Mouse (Mus musculus) natural killer cell, adult 2 months (primary cell): ENCODE measurements around the gene Smim20.

ENCODE experiments used
- DNase-seq, 2 experiments: peaks; one replicate each; pipeline ENCODE4 v3.0.0; 2022; ENCODE audit warnings: low spot score in 2 of 2

Smim20 gene

DNA sequence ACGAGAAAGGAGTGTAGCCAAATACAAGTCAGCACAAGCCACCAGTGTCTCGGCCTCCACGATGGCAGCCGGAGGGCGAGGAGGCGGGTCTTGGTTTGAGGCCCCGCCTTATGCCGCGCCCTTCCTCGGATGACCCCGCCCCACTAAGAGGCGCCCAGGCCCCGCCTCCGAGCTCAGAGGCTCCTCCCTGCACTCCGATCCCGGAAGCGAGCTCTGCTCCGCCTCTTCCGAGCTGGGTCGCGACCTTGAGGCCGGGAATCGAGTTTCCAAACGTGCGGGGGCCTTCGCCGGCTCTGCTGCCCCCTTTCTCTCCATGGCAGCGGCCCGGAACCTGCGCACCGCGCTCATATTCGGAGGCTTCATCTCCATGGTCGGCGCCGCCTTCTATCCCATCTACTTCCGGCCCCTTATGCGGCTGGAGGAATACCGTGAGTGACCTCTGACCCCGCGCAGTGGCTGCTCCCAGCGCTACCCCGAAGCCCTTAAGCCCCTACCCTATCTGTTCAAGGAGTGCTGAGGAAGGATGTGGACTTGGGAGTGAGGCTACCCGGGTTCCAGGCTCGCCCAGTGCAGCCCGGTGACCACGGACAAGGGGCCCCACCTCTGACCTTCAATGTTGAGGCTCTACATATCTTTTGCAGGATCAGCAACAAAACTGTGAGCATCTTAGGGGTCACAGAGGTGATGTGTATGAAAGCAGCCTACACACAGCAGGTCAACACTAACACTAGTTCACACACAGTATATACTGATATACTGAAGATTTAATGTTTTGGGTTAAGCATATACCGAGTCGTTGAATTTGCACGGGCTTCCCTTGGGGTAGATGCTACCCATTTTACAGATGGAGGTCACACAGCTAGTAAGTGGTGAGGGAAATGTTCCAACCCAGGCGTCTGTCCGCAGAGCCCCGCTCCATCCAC is at the start of gene Smim20:
Smim20 (plus strand) TSS at position 153 of the 923 bp plus-strand sequence.
- DNase-seq, result peak; percentile 84 to 91

DNA sequence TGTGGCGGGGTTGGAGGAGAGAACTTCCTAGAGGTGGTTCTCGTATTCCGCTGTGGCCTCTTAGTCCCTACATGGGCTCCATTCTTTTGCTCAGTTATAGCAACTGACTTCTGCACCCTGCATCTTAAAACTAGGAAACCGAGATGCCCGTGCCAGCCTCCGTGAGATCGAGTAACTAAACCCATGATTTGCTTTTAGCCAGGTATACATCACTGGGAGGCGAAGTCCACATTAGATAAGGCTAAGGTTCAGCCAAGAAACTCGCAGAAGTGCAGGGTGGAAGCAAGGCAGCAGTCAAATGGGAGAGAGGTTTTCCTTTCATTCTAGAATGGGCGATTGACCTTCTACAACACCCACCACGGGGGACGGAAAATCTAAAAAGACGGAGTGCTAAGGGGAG is 41.4 kb upstream of the Smim20 start:
- DNase-seq, result no peak

DNA sequence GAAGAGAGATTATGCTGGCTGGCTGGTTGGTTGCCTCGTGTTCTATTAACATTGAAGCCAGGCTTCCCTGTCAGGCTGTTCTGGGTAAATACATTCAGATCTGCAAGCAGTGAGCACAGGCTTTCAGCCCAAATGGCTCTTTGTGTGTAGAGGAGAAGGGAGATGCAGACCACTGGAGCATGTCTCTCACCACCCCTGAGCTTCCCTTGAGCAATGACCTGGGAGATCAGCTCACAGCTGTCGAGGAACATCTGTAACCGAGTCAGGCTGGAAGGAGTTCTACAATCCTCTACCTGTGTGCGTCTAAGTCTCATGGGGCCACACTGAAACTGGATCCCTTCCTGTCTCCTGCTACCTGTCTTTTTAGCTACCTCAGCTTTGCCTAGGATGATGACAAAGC is 36.3 kb upstream of the Smim20 start:
- DNase-seq, result no peak

DNA sequence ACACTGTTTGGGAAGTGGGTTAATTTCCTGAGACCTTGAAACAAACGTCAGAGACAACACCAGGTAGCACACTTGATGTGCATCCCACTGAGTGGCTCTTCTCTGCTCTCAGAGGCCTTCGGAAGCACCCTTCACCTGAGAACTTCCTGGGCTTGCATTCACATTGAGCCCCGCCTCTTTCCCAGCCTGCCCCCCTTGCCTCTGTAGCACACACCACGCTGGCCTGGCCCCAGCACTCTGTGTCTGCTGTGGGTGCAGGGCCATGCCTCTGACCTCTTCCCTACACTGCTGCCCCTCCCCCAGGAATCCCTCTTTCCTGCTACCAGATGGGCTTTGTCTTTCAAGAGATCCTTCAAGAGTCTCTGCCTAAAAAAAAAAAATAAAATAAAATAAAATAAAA is 31.3 kb upstream of the Smim20 start:
- DNase-seq, result no peak

DNA sequence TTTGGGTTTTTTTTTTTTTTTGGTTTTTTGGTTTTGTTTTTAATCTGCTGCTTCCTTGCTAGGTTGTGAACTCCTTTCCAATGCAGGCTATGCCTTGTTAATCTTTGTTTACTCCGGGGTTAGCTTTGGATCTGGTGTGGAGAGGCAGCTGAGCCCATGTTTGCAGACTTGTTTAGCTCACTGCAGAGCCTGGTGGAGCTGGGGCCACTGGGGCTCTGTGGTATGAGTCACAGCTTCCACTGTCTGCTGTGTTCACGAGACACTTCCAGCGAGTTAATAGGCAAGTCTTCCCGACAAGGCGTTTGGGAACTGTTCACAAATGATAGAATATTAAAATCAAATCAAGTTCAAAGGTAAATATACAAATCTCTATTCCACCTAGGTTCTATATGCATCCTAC is 30.7 kb upstream of the Smim20 start:
- no peak for DNase-seq

DNA sequence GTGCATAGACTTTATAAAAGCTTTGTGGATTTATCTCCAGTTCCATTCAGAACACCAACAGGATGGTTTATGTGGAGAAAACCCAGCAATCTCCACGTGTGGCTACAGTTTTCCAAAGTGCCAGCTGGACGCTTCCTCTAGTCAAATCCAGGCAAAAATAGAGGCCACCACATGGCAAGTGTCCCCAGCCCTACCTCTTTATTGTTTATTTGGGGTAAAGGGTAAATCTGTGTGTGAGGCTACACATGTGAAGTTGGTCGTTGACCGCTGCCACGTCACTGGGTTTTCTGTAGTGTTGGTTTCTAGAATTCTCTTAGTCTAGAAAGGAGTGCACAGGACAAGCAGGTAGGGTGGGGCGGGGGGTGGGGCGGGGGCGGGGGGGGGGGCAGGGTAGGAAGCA is 30.1 kb upstream of the Smim20 start:
- DNase-seq, result no peak

DNA sequence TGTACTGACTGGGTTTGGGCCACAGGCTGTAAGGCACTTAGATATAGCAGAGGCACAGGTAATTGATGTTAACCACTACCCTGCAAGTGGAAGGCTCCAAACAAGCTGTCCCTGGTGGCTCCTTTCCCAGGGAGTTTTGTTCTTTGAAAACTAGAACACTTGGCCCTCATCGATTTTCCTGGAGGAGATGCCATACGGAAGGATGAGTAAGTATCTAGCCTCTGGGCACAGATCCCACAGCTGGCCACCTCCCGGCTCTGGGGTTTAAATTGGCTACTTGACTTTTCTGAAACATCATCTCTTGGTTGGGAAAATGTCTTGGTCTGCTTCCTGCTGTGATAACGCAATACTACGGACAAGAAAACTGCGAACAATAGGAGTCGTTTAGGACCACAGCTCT is 28.1 kb upstream of the Smim20 start:
- no peak for DNase-seq

DNA sequence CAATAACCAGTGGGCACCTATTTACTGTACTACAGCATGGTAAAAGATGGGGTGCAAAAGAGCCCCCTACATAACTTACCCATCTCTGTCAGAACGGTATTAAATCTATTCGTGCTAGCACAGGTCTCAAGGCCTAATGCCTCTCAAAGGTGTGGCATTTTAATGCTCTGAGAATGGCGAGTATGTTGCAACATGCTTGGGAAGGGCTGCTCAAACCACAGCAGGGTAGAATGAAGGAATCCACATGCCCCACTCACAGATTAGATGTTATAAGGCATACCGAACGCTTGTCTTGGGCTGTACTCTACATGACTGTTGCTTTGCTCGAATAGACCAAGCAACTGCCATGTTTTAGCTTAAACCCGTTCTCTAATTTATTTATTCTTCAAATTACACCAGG is 27.7 kb upstream of the Smim20 start:
- no peak for DNase-seq

DNA sequence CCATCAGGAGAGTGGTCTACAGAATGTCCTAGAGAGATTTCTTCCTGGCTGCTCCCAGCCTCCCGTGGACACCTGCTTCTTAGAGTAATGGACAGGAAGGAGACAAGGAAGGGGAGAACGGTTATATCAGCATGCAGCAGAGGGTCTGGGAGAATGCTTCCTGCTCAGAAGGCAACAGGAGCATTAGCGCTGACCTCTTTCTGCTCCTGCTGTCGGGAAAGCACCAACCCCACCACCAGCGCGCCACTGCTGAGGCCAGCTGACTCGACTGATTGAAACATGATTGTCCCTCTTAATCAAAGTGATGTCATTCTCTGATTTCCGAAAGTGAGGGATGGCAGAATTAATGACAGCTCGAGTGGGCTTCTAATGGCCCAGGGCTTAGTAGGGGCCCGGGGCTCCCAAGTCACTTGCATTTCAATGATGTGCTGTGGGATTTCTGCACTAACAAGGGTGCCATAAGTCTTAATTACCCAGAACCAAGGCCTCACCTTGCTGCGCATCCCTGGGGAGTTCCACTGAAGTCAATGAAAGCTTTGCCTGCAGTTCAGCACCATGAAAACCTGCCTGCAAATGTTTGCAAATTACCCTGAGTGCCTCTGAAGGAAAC is 26.9 kb upstream of the Smim20 start:
- DNase-seq, result no peak

DNA sequence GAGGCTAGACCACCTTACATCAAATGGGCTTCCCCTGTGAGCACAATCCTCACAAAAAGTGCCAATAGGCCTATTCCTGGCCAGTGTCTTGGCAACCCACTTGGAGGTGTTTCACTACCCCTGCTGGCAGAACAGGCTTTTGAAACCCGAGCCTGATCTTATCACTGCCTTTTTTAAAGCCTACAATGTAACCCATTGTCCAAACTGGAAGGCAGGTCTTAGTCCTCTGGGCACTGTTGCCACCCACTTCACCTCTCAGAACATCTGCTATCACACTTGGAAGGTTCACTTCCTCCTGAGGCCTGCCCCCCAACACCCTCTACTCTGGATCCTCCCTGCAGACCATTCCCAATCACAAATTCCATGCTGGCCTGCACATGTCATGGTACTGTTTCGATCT is 25.8 kb upstream of the Smim20 start:
- no peak for DNase-seq

DNA sequence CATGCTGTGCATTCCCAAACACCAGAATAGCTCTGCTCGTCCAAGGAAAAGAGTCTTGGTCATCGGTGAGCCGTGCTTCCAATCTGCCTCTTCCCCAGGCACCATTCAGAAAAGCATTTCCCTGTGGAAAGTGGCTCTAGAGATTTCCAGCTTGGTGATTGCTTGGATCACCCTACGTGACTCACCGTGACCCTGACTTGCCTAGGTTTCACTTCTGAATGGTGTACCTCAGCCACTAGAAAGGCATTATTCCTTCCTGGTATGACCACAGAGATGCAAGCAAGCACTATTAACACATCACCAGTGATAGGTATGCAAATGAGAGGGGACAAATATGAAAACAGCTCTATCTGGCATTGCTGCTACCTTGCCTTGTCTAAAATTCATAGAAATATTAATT is 24.9 kb upstream of the Smim20 start:
- no peak for DNase-seq

DNA sequence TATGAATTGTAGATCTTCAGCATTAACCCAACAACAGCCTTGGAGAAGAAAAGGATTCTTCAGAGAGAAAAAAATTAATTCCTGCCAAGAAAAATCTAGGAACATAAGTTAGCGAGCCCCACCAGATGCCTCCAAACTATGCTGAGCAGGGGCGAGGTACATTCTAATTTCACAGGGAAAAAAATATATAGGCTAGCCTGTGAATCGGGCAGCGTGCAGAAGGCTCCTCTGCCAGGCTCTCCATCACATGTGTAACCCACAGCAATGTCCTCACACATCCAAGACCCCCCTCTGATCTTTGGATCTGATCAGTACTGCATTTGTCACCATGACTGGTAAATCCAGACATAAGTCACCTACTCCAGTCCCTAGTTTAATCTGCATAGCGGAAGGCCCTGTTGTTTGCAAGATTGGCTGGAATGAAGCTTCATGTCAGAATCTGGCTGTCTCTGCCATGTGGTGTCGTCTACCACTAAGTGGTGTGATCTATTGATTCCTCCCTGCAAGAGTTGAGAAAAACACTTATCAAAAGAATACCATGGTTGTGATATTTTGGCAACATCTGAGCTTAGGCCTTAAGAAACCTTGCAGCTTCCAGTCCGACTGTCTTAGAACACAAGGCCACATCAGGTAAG is 23.9 kb upstream of the Smim20 start:
- DNase-seq, result no peak

DNA sequence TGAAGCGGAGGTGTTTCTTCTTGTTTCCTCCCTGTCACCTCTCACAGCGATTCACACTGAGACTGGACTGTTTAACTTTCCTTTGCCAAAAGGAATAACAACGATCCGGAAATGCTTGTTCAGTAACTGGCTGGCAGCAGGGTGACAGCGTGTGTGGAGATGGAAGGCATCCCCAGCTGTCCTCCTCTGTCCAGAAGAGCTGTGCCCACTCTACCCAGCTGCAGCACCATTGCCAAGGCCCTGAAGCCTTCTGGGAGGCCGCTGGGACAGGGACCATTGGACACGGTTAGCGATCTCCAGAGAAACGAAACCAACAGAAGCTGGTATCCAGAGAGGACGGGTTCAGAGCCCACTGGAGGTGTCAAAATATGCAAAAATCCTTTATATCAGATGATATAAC is 22.9 kb upstream of the Smim20 start:
- no peak for DNase-seq

DNA sequence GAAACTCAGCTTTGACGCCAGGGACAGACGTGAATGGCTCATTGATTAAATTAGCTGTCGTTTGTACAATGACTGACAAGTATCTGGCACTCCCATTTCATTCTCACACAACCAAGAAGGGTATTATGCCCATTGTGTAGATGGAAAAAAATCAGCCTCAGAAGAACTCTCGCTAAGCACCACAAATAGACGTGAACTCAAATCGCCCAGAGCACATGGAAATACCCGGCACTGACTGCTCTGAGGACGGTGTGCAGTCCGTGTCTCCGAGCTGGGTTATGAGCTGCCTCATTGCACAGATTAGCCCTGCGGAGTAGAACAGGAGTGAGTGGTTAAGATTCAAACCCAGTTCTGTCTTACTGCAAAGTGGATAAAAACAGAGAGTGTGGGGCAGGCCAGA is 18.4 kb upstream of the Smim20 start:
- DNase-seq, result no peak

DNA sequence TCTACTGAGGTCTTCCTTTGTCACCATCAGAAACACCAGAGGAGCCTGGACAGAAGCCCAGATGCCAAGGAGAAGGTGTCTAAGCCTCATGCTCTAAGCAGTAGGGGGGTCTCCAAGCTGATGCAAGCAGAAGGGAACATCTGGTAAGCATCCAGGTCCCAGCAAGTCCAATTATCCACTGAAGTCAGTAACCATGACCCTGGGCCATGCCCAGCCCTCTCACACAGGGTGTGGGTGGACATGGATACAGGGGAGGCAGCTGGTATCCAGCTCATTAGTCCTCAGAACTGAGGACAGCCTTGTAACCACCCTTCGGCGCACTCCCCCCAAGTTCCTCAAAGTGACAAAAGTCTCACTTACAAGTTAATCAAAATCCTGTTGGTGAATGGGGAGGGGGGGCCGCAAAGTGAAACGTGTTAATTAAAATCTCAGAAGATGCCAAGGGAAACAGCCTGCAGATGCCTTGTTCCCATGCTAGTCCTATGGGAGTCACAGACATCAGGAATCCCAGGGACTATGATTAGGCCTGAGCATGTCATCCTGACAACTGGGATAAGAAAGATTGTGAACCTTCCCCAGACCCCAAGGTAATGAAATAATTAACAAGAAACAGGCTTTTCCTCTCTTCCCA is 17.3 kb upstream of the Smim20 start:
- no peak for DNase-seq

DNA sequence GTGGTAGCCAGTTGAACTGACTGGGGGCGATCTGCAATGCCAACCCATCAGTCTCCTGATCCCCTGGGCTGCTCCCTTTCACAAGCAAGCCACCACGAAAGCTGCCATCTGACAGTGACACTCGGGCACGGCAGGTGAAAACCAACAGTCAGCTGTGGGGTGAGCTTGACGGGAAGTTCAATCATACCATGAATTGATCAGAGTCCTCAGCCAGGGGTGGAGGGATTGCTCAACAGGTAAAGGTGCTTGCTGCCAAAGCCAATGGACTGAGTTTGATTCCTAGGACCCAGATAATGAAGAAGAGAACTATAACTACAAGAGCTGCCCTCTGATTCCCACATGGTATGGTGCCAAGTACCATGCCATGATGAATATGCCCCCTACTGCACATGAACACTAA is 12.7 kb upstream of the Smim20 start:
- DNase-seq, result no peak

DNA sequence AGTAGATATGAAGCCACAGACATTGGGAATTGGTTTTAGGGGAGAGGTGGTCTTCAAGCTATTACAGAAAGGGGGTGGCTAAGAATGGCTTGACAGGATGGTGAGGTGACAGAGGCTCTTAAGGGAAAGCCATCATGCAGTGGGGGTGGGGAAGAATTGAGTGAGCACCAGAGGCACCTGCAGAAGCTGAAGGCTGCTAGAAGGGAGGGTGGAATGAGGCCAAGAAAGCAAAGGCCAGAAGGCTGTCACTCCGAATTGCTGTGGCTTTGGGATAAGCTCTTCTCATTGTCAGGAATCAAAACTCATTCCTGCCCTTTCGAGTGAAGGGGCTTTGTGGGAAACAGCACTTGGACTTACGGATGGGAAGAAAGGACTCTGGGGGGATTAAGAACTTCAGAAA is 12.1 kb upstream of the Smim20 start:
- no peak for DNase-seq

DNA sequence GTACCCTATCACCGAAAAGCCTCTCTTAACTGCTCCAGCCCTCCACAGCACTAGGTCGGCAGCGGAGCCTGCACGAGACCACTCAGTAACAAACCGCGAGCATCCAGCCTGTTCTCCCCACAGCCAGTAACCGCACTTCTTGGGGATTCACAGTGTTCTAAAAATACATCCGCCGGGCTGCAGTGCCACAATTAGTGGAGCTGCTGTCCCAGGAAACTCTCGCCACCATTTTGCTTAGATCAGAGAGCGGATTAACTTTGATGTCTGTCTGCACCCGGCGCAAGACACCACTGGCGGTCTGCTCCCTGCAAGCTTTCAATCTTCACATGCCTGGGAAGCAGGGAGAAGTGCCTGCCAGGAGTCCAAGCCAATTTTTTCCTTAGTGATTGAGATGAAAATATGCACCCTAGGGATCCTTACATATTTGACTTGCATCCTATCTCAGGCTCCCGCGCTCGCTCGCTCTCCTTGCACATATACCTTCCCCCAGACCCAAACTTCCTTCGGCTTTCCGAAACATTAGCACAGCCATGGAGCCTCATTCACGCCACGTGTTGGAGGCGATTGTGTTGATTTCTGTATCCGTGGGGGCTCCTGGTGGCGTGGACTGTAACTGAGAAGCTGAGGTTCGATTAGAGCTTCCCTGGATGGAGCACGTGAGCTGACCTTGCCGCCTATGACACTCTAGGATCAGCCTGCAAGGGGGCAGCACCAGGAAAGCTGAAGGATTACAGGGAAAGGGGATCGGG is 8.7 kb upstream of the Smim20 start:
- DNase-seq, result no peak

DNA sequence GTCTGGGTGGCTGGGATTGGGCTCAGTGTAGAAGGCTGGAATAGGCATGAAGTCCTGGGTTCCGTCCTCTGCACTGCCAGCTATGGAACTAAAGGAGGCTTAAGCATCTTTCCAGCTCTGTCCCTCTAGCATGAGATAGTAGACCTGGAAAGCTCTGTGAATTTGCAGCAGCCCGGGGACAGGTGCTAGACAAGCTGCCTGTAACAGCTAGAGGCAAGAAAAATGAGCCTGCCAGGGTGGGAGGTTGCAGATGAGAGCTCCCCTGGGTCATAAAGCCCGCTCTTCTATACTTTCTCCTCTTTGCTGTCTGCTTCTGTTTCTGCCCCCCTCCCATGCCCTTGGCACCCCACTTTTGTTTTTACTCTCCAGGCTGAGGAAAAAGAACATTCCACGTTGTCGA is 7.0 kb upstream of the Smim20 start:
- no peak for DNase-seq

DNA sequence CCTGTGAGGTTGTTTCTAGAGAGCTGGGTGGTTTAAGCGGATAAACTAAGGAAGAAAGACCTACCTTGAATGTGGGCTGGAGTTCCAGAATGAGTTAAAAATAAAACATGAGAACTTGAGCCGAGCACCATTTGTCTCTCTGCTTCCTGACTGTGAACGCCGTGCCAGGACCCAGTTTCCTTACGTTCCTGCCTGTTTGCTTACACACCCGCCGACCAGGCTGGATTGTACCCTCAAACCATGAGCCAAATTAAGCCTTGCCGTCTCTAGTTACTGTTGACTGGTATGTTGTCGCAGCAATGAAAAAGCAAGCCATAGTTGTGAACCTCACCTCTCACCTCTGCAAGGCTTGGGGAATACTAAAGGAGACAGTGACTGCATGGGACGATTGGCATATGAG is 4.9 kb upstream of the Smim20 start:
- no peak for DNase-seq

DNA sequence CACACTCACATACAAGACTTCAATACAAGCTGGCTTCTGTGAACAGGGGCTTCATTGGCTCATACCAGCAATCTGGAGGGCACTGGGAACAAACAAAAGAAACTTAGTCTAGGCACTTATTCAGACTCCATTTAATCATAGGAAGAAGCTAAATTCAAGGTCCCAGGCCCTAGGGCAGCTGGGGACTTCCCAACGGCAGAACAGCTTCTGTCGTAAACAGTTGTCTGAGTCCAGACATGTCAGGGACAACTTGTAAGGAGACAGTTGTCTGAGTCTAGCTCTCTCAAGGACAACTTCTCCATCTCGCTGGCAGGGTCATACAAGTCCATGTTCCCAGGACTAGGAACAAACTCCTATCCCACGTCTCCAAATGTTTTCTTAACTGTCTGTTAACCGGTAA is 2.8 kb upstream of the Smim20 start:
- no peak for DNase-seq

DNA sequence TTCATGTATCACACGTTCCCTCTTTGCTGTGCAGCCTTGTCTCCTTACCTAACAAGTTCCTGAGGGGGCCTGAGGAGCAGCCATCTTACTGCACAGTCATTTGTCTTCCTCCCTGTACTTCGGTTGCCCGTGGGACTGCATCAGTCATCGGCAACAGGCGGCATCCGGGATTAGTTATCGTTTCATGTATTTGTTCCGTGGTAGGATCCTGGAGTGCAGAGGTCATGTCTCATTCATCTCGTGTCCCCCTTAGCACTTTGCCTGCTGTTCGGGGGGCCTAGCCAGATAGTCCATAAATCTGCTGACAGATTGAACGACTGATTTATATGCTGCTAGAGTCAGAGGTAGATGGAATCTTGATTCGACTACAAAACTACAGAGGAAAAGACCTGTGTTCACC is 1.1 kb upstream of the Smim20 start:
- DNase-seq, result no peak
